Mouse (Mus musculus): ENCODE data around the gene Scoc. TPM values are rescaled to one million over a fixed set of nuclear protein-coding genes. Genes with fewer than 3 reads are reported as not detected.
"Not testable (repeated sequence)": the region's sequence is repeated elsewhere in the genome, so short reads cannot be mapped to it uniquely, and the experiment has no call there.

Scoc gene
- polyA plus RNA-seq, 1 experiment from 2014 or later = 83.3 TPM

- H3K4me3 ChIP-seq (ENCODE audit: low read depth, low read length) = no peak overlapping the region
- WGBS = 46% methylated on average over 1 of the region's 1 CpGs
These were observed 21.1 kb downstream of the Scoc start for GRCm38 (mm10) chr8:83437077-83437476.

GRCm38 (mm10) chr8:83429071-83429524 lies 29.1 kb downstream of the Scoc start:
- peak; percentile 96 for ATAC-seq (replicated peaks; ENCODE audit: low FRiP score)
- peaks cover 16% of the 10 kb centered on the region for H3K4me1 ChIP-seq (replicated peaks; ENCODE audit: control insufficient read depth, insufficient read depth, low read length)
- H3K4me3 ChIP-seq (ENCODE audit: low read depth, low read length) = no peak overlapping the region
- H3K9ac ChIP-seq (ENCODE audit: low read depth, low read length) = no peak overlapping the region
- no peak for DNase-seq (ENCODE audit: low spot score)
- 40% methylated on average over 4 of the region's 4 CpGs for WGBS
- H3K4me2 ChIP-seq = peak overlapping the region; percentile 51
- no peaks in the 10 kb centered on the region for H3K36me3 ChIP-seq (ENCODE audit: control insufficient read depth, insufficient read depth, low read length)
- peak overlapping the region; percentile 60; the same call in 1 of the 2 replicates for H3K27ac ChIP-seq (ENCODE audit: low read depth, low read length)
- no peaks in the 10 kb centered on the region for H3K27me3 ChIP-seq (replicated peaks; ENCODE audit: control insufficient read depth, insufficient read depth, low read length)
- no peaks in the 10 kb centered on the region for H3K9me3 ChIP-seq (ENCODE audit: control insufficient read depth, low read length)

More at GRCm38 (mm10) chr8:83437077-83437476, 21.1 kb downstream of the Scoc start:
- Histone ChIP-seq H3K4me1 (replicated peaks; ENCODE audit: control insufficient read depth, insufficient read depth, low read length) (peaks cover 2% of the 10 kb centered on the region; the same call in 1 of the 2 replicates), H3K9ac (ENCODE audit: low read depth, low read length) (no peak overlapping the region), H3K4me2 (no peak overlapping the region), H3K27ac (ENCODE audit: low read depth, low read length) (no peak overlapping the region), H3K9me3 (ENCODE audit: control insufficient read depth, low read length) (no peaks in the 10 kb centered on the region), H3K36me3 (ENCODE audit: control insufficient read depth, insufficient read depth, low read length) (peaks cover 6% of the 10 kb centered on the region; the same call in 1 of the 2 replicates), H3K27me3 (replicated peaks; ENCODE audit: control insufficient read depth, insufficient read depth, low read length) (no peaks in the 10 kb centered on the region)
- ATAC-seq (replicated peaks; ENCODE audit: low FRiP score) (no peak), DNase-seq (ENCODE audit: low spot score) (no peak)

- H3K36me3 ChIP-seq (ENCODE audit: control insufficient read depth, insufficient read depth, low read length); DNase-seq (ENCODE audit: low spot score); H3K27me3 ChIP-seq (replicated peaks; ENCODE audit: control insufficient read depth, insufficient read depth, low read length); H3K9me3 ChIP-seq (ENCODE audit: control insufficient read depth, low read length); H3K4me3 ChIP-seq (ENCODE audit: low read depth, low read length); H3K9ac ChIP-seq (ENCODE audit: low read depth, low read length): not testable (repeated sequence)
- H3K4me1 ChIP-seq (replicated peaks; ENCODE audit: control insufficient read depth, insufficient read depth, low read length) = peaks cover 16% of the 10 kb centered on the region
- WGBS = 74% methylated on average over 3 of the region's 3 CpGs
- H3K27ac ChIP-seq (ENCODE audit: low read depth, low read length) = peak overlapping the region; percentile 60; the same call in 1 of the 2 replicates
- H3K4me2 ChIP-seq = peak overlapping the region; percentile 51
- ATAC-seq (replicated peaks; ENCODE audit: low FRiP score) = peak; percentile 16
These were observed 29.6 kb downstream of the Scoc start for GRCm38 (mm10) chr8:83428621-83429020.

GRCm38 (mm10) chr8:83426949-83427348 lies 31.2 kb downstream of the Scoc start:
- H3K4me2 ChIP-seq = no peak overlapping the region
- no peaks in the 10 kb centered on the region for H3K36me3 ChIP-seq (ENCODE audit: control insufficient read depth, insufficient read depth, low read length)
- ATAC-seq (replicated peaks; ENCODE audit: low FRiP score) (no peak), DNase-seq (ENCODE audit: low spot score) (no peak)
- no peak overlapping the region for H3K27ac ChIP-seq (ENCODE audit: low read depth, low read length)
- H3K9me3 ChIP-seq (ENCODE audit: control insufficient read depth, low read length) = no peaks in the 10 kb centered on the region
- H3K9ac ChIP-seq (ENCODE audit: low read depth, low read length) = no peak overlapping the region
- peaks cover 18% of the 10 kb centered on the region for H3K4me1 ChIP-seq (replicated peaks; ENCODE audit: control insufficient read depth, insufficient read depth, low read length)
- no peaks in the 10 kb centered on the region for H3K27me3 ChIP-seq (replicated peaks; ENCODE audit: control insufficient read depth, insufficient read depth, low read length)
- no peak overlapping the region for H3K4me3 ChIP-seq (ENCODE audit: low read depth, low read length)
- WGBS = 47% methylated on average over 7 of the region's 7 CpGs

GRCm38 (mm10) chr8:83426104-83426759 lies 32.0 kb downstream of the Scoc start:
- Histone ChIP-seq H3K4me1 (replicated peaks; ENCODE audit: control insufficient read depth, insufficient read depth, low read length) (peaks cover 21% of the 10 kb centered on the region), H3K36me3 (ENCODE audit: control insufficient read depth, insufficient read depth, low read length) (no peaks in the 10 kb centered on the region), H3K4me3 (ENCODE audit: low read depth, low read length) (no peak overlapping the region), H3K9me3 (ENCODE audit: control insufficient read depth, low read length) (no peaks in the 10 kb centered on the region), H3K9ac (ENCODE audit: low read depth, low read length) (no peak overlapping the region), H3K4me2 (no peak overlapping the region), H3K27ac (ENCODE audit: low read depth, low read length) (no peak overlapping the region), H3K27me3 (replicated peaks; ENCODE audit: control insufficient read depth, insufficient read depth, low read length) (no peaks in the 10 kb centered on the region)
- DNase-seq (ENCODE audit: low spot score) = no peak
- no peak for ATAC-seq (replicated peaks; ENCODE audit: low FRiP score)
- whole genome bisulfite sequencing = 70% methylated on average over 11 of the region's 11 CpGs

GRCm38 (mm10) chr8:83425202-83425601 lies 33.0 kb downstream of the Scoc start:
- H3K9me3 ChIP-seq (ENCODE audit: control insufficient read depth, low read length) = no peaks in the 10 kb centered on the region
- no peak overlapping the region for H3K4me2 ChIP-seq
- no peak overlapping the region for H3K9ac ChIP-seq (ENCODE audit: low read depth, low read length)
- ATAC-seq (replicated peaks; ENCODE audit: low FRiP score) (no peak), DNase-seq (ENCODE audit: low spot score) (no peak)
- H3K27ac ChIP-seq (ENCODE audit: low read depth, low read length) = peak overlapping the region; percentile 39
- H3K27me3 ChIP-seq (replicated peaks; ENCODE audit: control insufficient read depth, insufficient read depth, low read length) = no peaks in the 10 kb centered on the region
- H3K36me3 ChIP-seq (ENCODE audit: control insufficient read depth, insufficient read depth, low read length) = no peaks in the 10 kb centered on the region
- WGBS = 85% methylated on average over 6 of the region's 6 CpGs
- H3K4me1 ChIP-seq (replicated peaks; ENCODE audit: control insufficient read depth, insufficient read depth, low read length) = peaks cover 21% of the 10 kb centered on the region
- H3K4me3 ChIP-seq (ENCODE audit: low read depth, low read length) = no peak overlapping the region

GRCm38 (mm10) chr8:83423032-83423825 lies 35.0 kb downstream of the Scoc start:
- peak; percentile 45 for DNase-seq (ENCODE audit: low spot score)
- Histone ChIP-seq H3K36me3 (ENCODE audit: control insufficient read depth, insufficient read depth, low read length) (no peaks in the 10 kb centered on the region), H3K4me1 (replicated peaks; ENCODE audit: control insufficient read depth, insufficient read depth, low read length) (peaks cover 21% of the 10 kb centered on the region), H3K9ac (ENCODE audit: low read depth, low read length) (peak overlapping the region; percentile 35; the same call in 1 of the 2 replicates), H3K9me3 (ENCODE audit: control insufficient read depth, low read length) (no peaks in the 10 kb centered on the region), H3K27ac (ENCODE audit: low read depth, low read length) (peak overlapping the region; percentile 94), H3K4me3 (ENCODE audit: low read depth, low read length) (no peak overlapping the region), H3K27me3 (replicated peaks; ENCODE audit: control insufficient read depth, insufficient read depth, low read length) (no peaks in the 10 kb centered on the region), H3K4me2 (peak overlapping the region; percentile 56)
- WGBS = 47% methylated on average over 13 of the region's 13 CpGs
- ATAC-seq (replicated peaks; ENCODE audit: low FRiP score) = peak; percentile 94

GRCm38 (mm10) chr8:83421354-83421753 lies 36.8 kb downstream of the Scoc start:
- Histone ChIP-seq H3K4me2 (no peak overlapping the region), H3K27me3 (replicated peaks; ENCODE audit: control insufficient read depth, insufficient read depth, low read length) (no peaks in the 10 kb centered on the region), H3K9me3 (ENCODE audit: control insufficient read depth, low read length) (no peaks in the 10 kb centered on the region), H3K27ac (ENCODE audit: low read depth, low read length) (no peak overlapping the region), H3K36me3 (ENCODE audit: control insufficient read depth, insufficient read depth, low read length) (no peaks in the 10 kb centered on the region), H3K9ac (ENCODE audit: low read depth, low read length) (no peak overlapping the region), H3K4me3 (ENCODE audit: low read depth, low read length) (no peak overlapping the region), H3K4me1 (replicated peaks; ENCODE audit: control insufficient read depth, insufficient read depth, low read length) (peaks cover 15% of the 10 kb centered on the region)
- WGBS = 83% methylated on average over 1 of the region's 1 CpGs
- no peak for DNase-seq (ENCODE audit: low spot score)
- no peak for ATAC-seq (replicated peaks; ENCODE audit: low FRiP score)
